Mouse (Mus musculus) inflammation-experienced regulatory T-cells, adult 16 weeks (primary cell): ENCODE measurements around the gene Prl2a1. TPM values are rescaled to one million over a fixed set of nuclear protein-coding genes. Genes with fewer than 3 reads are reported as not detected.

ENCODE experiments used
- polyA plus RNA-seq: library from polyadenylated mRNA; unstranded; fragments of 100-300 nt; shearing (Covaris generic); gene quantifications from one replicate; pipeline ENCODE4 v1.2.1, GENCODE M21; 2017

Prl2a1 gene
- not detected for polyA plus RNA-seq

DNA sequence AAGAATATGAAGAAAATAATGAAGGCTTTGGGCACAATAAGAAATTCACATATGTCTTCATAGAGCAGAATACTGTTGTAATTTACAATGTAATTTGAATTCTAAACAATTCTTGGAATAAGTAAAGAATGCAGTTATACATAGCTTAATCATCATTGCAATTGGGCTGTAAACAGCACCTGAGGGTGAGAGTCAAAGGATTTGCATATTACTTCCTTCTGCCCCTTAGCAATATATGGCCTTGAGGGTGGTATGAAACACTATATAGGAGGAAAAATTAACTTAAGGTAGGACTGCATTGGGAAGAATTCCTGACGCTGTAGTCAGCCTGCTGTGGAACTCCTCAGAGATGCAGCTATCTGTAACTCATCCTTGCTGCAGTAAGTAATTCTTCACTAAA lies at the start of gene Prl2a1:
Prl2a1 (plus strand) TSS at position 301 of the 400 bp plus-strand sequence.

DNA sequence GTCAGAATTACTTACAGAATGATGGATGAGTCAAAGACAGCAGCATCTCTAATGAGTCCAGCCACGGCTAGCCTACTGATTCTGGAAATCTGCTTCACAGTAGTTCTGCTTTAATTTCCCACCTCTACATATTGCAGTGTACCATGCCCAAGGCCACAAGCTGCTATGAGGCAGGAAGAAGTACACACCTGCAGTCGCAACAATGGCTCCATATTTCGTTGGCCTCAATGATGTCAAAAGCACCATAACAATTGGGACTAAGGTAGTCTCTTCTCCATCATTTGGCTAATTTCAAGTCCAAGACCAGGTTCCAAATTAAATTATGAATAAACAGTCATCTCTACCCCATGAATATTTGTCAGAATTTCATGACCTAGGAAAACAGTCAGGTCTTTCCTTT lies 20.8 kb upstream of the Prl2a1 start, which contains the start of gene Prl7c1:
Prl7c1 (minus strand) TSS at position 101 of the 400 bp plus-strand sequence.

DNA sequence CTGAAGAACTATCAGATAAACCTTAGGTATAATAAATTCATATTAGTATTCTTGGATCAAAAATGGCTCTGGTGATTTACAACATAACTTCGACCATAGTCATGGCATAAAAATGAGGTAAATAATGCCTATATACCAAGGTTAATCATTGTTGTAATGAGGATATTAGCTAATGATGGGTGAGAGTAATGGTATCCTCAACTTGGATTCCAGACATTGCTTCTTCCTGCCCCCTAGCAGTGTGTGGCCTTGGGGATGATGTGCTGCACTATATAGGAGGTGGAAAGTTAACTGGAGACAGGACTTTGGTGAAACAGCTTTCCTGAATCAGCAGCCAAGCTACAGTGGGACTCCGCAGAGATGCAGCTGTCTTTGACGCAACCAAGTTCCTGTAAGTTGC lies 47.6 kb downstream of the Prl2a1 start, which contains the start of gene Prl2c1:
Prl2c1 (plus strand) TSS at position 301 of the 400 bp plus-strand sequence.

Other genes starting within 250 kb of the Prl2a1 start
- gene Prl8a9, start 237.0 kb upstream of the Prl2a1 start, polyA plus RNA-seq = not detected
- not detected for gene Prl8a1, start 219.5 kb upstream of the Prl2a1 start, polyA plus RNA-seq
- not detected for gene Prl7b1, start 191.1 kb upstream of the Prl2a1 start, polyA plus RNA-seq
- not detected for gene Prl7a1, start 159.2 kb upstream of the Prl2a1 start, polyA plus RNA-seq
- not detected for gene Prl7a2, start 133.6 kb upstream of the Prl2a1 start, polyA plus RNA-seq
- not detected for gene Prl7d1, start 84.9 kb upstream of the Prl2a1 start, polyA plus RNA-seq
- gene Prl7c1, start 20.9 kb upstream of the Prl2a1 start, polyA plus RNA-seq = not detected
- gene Prl2c1, start 47.7 kb downstream of the Prl2a1 start, polyA plus RNA-seq = not detected
- not detected for gene Prl4a1, start 214.6 kb downstream of the Prl2a1 start, polyA plus RNA-seq